Mouse (Mus musculus): ENCODE data around the gene Hs3st2.

DNA sequence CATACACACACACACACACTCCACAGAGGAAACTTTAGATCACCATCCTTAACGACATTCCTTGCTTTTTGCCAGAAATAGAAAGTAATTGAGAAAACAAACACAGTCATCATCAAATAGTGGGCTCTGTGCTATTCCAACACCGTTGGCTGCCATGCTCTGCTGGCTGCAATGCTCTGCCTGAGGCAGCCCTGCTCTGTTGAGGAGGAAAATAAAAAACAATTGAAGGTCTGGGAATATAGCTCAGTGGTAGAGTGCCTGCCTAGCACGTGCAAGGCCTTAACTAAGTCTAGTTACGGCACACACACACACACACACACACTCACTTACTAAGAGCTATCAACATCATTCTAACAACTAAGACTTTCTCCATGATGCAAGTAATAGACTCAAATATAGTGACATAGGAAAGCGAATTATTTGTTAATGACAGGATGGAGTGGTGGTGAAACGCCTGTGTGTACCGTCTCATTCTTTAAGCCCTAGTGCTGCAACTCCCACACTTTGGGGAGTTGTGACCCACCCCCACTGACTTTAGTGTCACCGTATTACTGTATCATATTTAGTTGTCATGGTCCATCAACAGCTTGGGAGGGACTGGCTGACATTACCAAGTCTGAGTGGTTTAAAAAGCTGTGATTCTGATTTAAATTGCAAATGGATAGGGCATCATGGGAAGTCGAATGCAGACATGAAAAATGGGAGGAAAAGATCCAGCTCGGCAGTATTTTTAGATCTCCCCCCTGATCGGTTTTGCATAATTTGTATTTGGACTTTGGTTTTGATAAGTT is 19.3 kb downstream of the Hs3st2 start:
- TF ChIP-seq CTCF (IDR thresholded peaks at IDR 0.05) (no peak), EP300 (IDR thresholded peaks at IDR 0.05) (no peak)

All from lung, postnatal 0 days (tissue).